Mouse (Mus musculus) brain, embryonic 14.5 days (tissue): ENCODE measurements around the gene Slc26a9. TPM values are rescaled to one million over a fixed set of nuclear protein-coding genes. Genes with fewer than 3 reads are reported as not detected.

ENCODE experiments used
- DNase-seq: peaks from one replicate; pipeline ENCODE4 v3.0.0-alpha.2; 2011; ENCODE audit warnings: low read depth
- CTCF ChIP-seq: fragments of 200-500 bp; IDR thresholded peaks from 2 replicates; pipeline ENCODE4 v1.5.1; 2012; ENCODE audit warnings: inconsistent platforms, mild to moderate bottlenecking, moderate library complexity, borderline replicate concordance; ENCODE audit not compliant: insufficient read depth, insufficient read length; ENCODE audit errors: extremely low read depth
- POLR2A ChIP-seq: fragments of 200-500 bp; IDR thresholded peaks from 2 replicates; pipeline ENCODE4 v1.6.1; 2012; ENCODE audit warnings: mild to moderate bottlenecking, inconsistent platforms, borderline replicate concordance; ENCODE audit not compliant: poor library complexity, insufficient read depth, insufficient read length, severe bottlenecking; ENCODE audit errors: extremely low read depth
- polyA plus RNA-seq: library from polyadenylated mRNA; depleted of rRNA; stranded (reverse); fragments of >200 nt; gene quantifications from 2 replicates; pipeline ENCODE4 v1.2.3, GENCODE M21; 2012

The Slc26a9 gene
- polyA plus RNA-seq, 1 experiment = 0.14 TPM

DNA sequence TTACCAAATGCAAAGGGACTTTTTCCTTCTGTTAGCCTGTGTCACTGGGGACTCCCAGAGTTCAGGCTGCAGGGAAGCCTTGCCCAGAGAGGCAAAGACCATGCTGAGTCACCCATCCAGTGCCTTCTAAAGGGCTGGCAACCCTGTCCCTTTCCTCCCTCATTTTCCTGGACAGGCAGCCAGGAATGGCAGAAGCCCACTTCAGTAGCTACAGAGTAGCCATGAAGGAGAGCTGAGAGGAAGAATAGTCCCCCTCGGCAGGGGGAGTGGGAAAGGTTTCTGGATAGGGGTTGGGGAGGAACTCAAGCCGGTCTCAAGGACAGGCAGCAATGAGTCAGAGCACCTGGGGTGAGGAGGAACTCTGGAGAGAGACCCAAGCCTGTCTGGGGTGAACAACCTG, 3.9 kb downstream of the Slc26a9 start:
- TF ChIP-seq POLR2A (no peak), CTCF (no peak)
- DNase-seq = no peak

DNA sequence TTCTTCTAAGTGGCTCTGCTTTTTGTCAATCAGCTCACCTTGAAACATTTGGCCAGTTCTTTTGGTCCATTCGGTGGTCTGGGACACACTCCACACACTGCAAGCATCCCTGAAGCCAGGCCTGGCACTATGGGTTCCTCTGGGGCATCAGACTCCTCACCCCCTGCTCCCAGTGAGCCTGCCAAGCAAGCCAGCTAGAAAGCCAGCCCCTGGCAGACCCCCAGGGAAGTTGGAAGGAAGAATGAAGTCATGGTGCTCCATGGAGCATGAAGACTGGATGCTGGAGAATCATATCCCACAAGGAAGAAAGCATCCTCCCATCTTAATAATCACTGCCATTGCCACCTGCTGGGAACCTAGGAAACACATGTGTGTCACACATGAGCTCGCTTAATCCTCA, 4.8 kb downstream of the Slc26a9 start:
- TF ChIP-seq CTCF (no peak), POLR2A (no peak)
- DNase-seq = no peak

DNA sequence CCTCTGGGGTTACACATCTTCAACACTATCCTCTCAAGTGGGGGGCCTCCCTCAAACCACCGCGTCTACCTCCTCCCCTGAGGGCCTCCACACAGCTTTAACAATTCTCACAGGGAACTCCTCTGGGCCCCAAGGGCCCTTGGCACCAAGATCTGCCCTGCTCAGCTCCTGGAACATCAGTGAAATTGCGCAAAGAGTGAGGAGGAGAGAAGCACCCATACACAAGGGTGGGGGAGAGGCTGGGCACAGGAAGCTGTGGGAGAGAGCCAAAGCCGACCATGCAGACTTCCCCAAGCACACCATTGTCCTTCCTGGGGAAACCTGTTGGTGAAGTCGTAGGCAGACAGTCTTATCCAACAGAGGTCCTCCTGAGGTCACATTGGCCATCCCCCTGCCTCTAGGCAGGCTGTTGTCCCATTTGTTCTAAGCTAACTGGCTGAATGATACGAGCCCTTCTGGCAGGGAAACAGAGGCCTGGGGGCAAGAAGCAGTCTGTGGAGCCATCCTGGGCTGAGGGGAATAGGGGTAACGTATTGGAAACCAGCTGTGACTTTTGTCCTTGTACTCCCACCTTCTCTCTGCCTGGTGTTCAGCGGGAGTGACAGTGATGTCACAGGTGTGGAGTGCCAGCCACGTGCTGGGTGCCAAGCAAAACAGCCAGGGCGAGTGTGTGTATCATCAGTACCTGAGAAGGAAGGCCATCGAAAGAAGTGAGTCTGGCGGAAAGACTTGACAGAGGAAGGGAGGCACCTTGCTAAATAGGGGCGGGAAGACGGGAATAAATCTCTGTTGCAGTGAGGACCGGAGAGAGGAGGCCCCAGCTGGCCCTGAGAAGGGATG, 6.1 kb downstream of the Slc26a9 start:
- no peak for TF ChIP-seq CTCF
- no peak for TF ChIP-seq POLR2A
- no peak for DNase-seq

DNA sequence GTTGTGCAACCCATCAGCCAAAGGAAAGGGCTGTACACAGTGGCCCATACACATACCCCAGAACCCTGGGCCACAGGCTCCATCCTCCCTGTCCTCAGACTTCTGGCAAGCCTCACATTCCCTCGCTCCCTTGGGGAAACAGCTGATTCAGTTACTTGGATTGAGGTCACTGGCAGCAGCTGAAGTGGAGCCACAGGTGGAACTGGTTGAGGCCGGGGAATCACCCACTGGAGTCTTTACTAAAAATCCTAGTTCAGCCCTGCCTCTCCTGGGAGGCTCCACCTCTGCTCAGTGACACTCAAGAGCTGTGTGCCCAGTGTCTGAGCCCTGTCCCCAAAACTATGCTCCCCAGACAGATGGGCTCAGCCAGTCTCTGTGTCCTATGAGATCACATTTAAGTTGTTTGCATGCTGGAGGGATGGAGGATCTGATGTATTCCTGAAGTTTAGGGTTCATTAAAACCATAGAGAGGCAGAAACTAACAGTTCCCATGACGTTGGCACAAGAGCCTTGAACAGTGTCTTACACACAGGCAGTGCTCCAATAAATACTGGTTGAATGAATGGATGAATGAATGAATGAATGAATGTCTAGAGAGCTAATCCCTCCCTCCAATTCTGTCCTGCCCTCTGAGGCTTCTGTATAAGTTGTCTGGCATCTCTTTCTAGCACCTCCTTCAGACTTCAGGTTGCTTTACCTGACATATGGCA, 7.5 kb downstream of the Slc26a9 start:
- DNase-seq = no peak
- TF ChIP-seq CTCF = no peak
- no peak for TF ChIP-seq POLR2A

DNA sequence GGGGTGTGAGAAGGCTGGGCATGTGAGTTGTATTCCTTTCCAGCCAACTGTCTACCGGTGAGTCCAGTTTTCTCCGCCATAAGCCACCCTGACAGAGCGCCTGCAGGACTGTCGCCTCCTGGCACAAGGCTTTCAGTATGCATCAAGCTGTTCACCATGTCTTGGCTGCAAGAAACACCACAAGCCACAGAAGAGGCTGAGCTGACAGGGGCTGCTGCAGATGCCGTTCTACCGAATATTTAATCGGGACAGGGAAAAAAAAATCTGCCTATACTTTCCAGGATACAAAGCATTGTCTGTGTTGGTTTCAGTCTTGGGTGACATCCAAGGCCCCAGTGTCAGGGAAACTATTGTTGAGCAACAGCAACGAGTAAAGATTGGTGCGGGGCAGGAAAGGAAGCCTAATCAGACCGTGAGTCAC, 8.1 kb downstream of the Slc26a9 start:
- TF ChIP-seq POLR2A (no peak), CTCF (no peak)
- peak; percentile 77 for DNase-seq

DNA sequence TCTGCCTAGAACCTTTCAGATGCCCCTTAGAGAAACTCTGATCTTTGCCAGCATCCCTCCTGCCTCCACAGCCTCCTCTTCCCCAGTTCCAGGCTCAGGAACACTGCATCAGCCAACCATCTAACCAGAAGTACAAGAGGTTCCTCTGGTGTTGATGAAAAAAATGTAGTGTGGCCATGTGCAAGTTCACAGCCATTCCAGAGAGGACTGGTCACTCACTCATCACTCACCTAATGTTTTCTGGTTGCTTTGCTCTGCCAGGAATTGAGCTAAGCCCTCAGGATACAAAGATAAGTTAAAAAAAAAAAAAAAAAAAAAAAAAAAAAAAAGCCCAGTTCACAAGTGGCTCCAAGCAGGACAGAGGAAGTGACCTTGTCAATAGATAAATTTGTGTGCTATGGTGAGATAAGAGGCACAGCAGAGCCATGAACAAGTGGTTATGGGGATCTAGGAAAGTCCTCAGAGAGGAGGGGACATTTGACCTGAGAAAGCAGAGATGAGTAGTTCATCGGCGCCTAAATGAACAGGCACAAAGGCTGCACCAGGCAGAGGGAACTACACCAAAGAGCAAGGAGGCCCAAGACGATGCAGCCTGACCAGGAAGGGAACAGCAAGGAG, 10.5 kb downstream of the Slc26a9 start:
- no peak for TF ChIP-seq CTCF
- no peak for TF ChIP-seq POLR2A
- DNase-seq = no peak

DNA sequence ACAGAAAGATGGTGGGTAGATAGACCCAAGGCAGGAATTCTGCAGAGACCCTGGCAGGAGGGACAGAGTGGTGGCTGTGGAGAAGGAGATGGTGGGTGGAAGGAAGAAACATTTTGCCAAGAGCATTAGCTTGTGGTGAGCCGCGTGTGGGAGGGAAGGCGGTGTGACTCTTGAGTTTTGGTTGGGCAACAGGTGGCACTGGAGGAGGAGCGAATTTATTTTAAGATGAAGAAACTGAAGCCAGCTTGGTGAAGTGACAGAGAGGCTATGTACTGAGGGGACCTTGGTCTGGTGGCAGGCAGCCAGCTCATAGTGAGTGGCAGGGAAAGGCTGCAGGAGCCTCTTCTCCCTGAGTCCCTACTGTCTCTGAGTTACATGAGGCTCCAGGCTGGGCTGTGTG, 11.1 kb downstream of the Slc26a9 start:
- TF ChIP-seq POLR2A (no peak), CTCF (no peak)
- DNase-seq = no peak

DNA sequence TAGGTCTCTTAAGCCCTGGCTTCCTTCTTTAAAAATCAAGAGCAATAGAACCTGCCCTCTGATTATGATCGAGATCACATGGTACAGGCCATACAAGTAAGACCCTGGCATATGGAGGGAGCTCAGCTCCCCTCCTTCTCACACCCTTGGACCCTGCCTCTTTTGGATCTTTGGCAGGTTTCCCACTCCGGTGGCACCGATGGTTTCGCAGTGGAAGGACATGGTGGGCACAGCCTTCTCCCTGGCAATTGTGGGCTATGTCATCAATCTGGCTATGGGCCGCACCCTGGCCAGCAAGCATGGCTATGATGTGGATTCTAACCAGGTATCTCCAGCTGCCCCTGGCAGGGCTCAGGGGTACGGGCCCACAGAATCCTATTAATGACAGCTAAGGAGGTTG, 13.4 kb downstream of the Slc26a9 start:
- no peak for DNase-seq
- TF ChIP-seq POLR2A (no peak), CTCF (no peak)

DNA sequence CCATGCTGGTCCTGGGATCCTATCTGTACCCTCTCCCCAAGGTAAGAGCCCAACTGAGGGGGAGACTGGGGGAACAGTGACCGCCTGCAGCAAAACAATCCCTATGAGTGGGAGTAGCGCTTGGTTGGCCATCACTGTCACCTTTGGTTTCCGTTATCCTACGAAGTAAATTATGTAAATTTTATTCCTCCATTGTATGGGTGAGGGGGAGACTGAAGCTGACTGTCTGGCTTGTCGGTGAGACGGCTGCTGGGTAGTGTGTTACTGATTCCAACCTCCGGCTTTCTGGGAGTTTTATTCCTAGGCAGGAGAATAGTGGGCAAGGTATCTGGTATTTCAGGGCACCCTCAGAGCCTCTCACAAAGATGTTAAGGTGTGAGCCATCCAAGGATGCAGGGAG, 15.0 kb downstream of the Slc26a9 start:
- DNase-seq = no peak

DNA sequence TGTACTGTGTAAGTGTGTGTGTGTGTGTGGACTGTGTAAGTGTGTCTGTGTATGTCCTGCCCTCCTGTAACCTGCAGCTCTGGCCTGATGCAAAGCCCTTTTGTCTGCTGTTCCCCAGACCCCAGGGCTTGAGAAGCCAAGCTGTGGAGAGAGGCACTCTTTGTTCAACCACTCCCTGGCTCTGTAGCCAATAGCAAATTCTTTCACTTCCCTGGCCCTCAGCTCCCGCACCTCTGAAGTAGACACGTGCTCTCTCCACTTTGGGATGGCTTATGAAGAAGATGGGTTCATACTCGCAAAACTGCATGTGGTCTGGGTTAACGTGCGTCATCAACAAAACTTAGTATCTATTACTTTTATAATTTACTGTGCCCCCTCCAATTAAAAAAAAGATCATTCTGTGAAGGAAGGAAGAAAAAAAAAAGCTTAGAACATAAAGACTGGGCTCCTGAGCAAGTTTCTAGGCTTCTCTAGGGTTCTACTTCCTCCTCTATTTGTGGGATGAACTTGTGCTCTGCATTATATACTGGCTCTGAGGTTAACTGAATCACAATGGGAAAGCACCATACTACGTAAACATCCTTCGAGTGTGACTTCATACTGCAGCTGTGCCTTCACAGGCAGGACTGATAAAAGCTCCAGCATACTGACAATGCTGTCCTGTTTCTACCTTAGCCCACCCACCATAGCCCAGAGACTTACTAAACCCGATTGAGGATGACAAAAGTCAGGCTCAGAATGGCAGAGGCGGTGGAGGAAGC, 16.0 kb downstream of the Slc26a9 start:
- TF ChIP-seq POLR2A (no peak), CTCF (no peak)
- DNase-seq = peak; percentile 23

More for the DNA sequence above, 15.0 kb downstream of the Slc26a9 start:
- TF ChIP-seq POLR2A (no peak), CTCF (no peak)

DNA sequence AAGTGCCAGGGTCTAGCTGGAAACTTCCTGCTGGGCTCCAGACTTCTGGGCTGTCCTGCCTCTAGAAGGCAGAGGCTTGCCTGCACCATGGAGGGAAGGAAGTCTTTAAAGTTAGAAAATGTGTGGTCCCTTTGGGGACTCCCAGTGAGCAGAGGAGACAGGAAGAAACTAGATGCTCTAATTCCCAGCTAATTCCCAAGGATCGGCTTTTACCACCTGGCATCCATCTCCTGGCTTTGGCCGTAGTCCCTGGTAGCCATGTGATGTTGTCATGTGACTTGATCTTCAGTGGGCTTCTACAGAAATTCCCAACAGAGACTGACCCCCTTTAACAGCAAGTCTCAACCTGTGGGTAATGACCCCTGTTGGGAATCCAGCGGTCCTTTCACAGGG, 16.6 kb downstream of the Slc26a9 start:
- no peak for TF ChIP-seq POLR2A
- TF ChIP-seq CTCF = no peak
- DNase-seq = no peak
